Mouse (Mus musculus): Measurements from ENCODE around the gene Gm1123.

Gene Gm1123

DNA sequence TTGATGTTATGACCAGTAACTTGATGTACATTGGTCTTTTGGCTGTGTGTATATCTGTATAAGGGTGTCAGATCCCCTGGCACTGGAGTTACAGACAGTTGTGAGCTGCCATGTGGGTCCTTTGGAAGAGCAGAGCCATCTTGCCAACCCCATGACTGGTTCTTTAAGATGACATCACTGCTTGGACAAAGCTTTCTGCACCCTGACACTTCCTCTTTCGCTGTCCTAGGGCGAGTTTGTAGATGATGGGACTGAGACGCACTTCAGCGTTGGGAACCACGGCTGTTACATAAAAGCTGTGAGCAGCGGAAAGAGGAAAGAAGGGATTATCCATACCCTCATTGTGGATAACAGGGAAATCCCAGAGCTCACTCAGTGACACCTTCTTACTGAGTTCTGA lies 34.2 kb downstream of the Gm1123 start:
- DNase-seq (ENCODE audit: low spot score in 2 of 2), result no peak

DNA sequence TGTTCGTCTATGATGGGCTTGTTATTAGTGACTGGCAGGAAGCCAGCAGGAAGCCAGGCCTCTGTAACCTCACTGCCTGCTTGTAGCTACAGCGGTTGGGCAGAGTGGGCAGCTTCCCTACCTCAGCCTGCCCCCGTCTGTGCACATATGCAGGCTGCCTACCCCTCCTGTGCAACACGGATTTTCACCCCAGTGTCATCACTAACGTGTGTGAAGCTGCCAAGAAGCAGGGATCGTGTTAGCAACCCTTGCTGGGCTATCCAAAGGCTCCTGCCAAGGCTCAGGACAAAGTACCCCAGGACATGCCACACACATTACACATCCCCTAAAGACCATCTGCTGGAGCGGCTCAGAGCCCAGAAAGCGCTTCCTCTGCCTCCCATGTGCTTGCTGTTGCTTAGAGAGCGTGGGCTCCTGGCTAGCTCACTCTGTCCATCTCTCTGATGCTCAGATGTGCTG lies 35.6 kb downstream of the Gm1123 start:
- DNase-seq (ENCODE audit: low spot score in 2 of 2), result peak; percentile 42 to 47

DNA sequence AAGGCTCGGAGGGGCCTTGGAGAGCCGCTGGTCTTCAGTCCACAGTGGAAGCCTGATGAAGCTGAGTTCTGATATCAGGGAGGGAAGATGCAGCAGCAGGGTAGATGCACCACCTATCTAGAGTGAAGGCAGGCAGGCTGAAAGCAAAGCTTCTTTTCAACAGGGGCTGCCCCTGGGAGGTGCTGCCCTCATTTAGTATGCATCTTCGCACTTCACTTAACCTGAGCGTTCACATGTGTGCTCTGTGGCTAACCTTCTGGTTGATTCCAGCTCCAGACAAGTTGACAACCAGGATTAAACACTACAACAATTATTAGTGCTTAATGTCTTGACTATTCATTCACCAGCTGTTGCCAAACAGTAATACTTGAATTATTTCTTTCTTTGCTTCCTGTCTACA lies 41.4 kb downstream of the Gm1123 start:
- no peak for DNase-seq (ENCODE audit: low spot score in 2 of 2)

DNA sequence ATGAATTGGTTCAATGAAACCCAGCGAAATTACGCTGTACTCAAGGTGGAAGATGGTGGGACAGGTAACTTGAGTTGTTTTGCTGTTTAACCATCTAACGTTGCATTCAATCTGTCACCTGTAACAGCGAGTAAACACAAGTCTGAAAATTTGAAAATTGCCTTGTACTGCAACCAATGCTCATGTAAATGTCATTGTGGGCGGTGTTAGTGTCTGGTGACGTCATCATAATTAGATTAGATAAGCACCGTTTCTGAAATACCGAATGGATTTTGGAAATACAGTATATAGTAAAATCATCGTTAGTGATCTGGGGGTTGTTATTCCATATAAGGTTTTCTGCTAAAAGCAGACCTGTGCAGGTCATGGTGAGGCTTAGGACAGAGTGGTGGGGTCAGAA lies 48.4 kb downstream of the Gm1123 start:
- no peak for DNase-seq (ENCODE audit: low spot score in 2 of 2)

DNA sequence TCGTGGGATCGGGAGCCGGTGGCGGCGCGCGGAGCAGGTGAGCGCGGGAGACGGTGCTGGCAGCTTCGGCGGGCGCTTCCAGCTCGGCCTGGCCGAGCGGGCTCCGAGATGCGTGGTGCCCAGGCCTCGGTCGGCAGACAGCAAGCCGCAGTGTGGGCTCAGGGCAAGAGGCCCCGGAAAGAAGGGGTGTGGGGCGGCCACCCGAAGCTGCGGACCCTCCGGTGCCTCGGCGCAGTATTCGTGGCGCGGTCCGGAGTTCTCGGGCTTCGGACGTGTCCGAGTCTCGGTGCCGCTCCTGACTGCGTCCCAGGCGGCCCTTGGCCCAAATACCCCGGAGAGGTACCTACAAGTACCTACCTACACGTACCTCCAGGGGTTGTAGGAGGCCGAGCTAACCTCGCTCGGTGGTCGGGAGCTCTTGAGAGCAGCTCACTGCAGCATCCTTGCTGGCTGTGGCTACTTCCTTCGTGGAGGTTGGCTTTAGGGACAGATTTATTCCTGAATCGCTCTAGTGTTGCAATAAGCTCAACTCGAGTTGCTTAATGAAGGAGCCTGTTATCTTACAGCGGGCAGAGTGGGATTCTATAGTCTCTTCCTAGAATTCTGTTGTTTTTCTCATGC lies 48.9 kb downstream of the Gm1123 start:
- no peak for DNase-seq (ENCODE audit: low spot score in 2 of 2)

DNA sequence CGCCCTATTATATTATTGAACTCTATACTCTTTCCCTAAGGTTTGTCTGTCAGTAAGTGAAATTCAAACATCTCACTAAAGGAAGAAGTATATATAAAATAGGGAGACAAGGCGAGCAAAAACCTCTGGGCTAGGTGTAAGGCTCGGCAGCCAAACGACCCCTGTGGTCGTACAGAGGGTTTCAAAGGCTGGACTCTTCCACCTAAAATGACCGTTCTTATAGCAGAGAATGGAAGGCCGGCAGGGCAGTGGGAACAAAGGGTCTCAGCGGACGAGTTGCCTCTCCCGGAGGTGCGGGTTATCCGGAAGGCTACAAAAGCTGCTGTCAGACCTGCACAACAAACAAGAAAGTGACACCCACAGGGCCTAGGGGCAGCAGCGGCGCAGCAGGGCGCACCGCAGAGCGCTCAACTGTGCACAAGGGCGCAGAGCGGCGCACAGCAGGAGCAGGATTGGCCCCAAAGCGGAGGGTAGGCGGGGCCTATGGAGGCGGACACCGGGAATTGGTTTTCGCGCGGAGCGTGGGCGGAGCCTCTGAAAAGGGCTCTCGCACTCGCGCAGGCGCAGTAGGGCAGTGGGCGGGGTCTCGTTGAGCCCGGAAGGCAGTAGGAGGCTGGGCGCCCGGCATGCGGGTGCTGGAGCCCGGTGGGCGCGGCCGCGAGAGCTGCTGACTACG lies 49.6 kb downstream of the Gm1123 start, which contains the start of gene Faim:
TSS of gene Faim (plus strand) at position 574 of the 676 bp plus-strand sequence.
- peak; percentile 100 for DNase-seq (ENCODE audit: low spot score in 2 of 2)

DNA sequence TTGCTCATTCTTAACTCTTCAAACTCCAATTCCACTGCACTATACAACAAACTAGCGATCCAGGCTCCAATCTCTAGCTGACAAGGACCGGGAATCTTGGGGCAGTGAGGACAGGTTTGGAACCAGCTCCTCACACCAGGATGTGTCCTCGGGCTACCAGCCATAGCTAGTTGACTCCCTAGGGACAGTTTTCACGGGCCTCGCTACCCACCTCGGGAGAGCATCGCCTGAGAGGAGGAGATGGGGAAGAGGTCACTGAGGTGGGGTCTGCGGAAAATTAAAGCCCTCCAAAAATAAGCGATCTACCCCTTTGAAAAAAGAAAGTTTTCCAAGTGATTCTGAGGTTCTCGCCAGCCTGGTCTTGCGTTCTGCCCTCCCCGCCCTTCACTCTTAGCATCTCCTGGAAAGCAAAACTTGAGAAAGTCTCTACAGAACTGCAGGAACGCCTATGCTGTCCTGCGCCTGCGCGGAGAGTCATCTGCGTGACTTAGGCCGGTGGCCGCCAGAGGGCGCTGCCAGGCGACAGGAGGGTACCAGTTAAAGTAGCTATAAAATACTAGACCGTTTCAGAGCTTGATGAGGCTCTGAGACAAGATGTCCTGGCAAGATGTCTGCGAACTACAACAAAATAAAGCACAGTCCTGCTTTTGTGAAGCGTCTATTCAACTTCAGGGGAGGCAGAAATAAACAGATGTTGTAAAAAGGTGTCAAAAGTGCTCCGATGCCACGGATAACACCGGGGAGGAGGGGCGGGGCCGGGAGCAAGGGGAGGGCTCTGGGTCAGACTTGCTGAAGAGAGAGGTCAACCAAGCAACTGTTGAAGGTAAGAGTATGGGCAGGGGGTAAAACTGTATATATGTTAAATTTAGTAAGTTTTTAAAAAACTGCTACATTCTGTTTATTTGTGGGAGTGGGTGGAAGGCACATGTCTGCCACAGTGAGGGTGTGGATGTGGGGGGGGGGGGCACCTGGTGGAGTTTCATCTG lies 55.8 kb downstream of the Gm1123 start:
- peak; percentile 81 to 87 for DNase-seq (ENCODE audit: low spot score in 2 of 2)

DNA sequence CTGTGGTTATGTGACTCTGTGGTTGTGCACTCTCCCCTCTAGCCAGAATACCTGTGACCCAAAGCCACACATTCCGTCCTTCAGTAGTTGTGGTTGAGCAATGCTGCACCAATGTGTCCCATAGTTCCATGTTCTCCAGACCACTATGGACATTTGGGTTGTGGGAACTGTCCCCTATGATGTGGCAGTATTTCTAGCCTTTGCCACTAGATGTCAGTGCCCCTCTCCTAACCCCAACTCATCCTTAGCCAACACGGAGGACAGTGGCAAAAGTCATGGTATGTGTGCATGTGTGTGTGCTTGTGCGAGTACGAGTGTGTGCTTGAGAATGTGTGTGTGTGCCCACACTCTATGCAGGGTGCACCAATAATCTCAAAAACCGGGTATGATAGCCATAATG lies 59.0 kb downstream of the Gm1123 start:
- no peak for DNase-seq (ENCODE audit: low spot score in 2 of 2)

DNA sequence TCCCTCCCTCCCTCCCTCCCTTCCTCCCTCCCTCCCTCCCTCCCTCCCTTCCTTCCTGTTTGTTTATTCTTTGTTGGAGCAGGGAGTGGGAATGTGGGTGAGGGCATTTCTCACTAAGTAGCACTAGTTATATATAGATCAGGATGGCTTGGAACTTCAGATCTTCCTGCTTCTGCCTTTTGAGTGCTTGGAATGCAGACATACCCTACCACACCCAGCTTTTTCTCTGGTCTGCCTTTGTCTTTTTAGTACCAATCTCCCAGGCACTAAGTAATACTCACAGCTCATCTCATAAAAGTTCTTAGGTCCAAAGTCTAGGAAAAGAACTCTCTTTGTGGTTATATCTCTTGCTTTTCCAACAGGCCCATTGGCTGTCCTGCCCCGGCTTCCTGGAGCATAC lies 59.4 kb downstream of the Gm1123 start:
- DNase-seq (ENCODE audit: low spot score in 2 of 2), result no peak

DNA sequence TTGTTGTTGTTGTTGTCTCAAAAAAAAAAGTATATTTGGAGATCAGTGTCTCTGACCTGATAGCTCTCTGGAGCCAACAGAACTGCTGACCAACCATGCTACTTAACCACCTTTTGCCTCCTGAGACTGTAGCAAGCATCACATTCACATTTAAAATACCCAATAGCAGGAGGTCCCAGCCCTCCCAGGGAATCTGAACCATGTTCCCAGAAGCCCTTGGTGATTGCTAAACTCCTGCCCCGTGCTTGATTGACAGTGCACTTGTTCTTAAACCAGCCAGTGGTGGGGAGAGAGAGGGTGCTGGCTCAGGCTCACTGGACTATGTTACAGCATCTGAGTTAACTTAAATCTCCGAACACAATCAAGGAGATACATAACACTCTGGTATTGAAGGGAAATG lies 60.6 kb downstream of the Gm1123 start:
- no peak for DNase-seq (ENCODE audit: low spot score in 2 of 2)

DNA sequence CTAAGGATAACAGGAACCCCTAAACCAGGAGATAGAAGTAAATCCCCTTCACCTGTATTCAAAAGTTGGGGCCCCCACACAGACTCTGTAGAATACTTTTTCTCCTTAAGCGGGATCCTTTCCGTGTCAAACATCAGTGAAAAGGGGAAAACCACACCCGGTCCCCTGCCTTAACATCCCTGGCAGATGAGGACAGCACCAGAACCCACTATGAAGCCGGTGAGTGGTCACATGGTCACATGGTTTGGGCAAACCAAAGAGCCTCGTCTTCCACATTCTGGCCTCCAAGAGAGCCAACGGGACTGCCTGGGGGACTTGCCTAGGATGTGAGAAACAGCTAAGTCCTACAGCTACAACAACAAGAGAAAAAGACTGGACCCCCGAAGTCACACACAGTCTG lies 62.0 kb downstream of the Gm1123 start:
- no peak for DNase-seq (ENCODE audit: low spot score in 2 of 2)

DNA sequence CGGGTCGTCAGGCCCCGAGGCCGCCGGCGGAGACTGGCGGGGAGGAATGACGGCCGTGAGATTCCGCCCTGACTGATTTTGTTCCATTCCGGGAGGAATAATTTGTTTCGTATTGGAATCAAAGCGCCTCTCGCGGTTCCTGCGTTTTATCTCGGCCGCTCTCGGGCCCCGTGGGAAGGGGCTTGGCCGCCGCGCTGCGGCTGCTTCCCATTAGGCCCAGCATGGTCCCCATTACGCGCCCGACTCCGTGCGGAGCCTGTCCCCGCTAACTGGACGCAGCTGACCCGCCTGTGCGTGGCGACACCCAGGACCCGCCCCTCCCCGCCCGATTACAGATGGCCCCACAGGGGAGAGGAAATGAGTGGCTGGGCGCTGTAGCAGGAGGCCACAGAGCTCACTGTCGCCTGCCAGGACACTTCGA lies 62.4 kb downstream of the Gm1123 start:
- no peak for DNase-seq (ENCODE audit: low spot score in 2 of 2)

DNA sequence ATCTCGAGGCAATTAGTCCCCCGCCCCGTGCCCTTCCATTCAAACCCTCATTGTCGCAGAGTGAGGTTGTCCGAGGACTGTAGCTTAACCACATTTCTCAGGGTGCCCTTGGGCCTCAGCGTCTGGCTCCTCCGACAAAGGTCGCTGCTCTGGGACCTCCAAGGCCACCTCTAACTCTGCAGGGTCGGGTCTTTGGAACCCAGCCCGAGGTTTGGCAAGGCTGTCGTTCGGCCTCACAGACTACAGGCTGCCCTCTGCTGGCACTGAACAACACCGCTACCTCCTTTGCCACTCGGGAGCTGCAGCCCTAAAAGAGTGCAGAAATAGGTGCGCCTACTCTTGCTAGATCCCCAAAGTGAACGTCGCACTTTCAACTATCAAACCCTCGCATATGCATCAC lies 70.4 kb downstream of the Gm1123 start:
- no peak for DNase-seq (ENCODE audit: low spot score in 2 of 2)

DNA sequence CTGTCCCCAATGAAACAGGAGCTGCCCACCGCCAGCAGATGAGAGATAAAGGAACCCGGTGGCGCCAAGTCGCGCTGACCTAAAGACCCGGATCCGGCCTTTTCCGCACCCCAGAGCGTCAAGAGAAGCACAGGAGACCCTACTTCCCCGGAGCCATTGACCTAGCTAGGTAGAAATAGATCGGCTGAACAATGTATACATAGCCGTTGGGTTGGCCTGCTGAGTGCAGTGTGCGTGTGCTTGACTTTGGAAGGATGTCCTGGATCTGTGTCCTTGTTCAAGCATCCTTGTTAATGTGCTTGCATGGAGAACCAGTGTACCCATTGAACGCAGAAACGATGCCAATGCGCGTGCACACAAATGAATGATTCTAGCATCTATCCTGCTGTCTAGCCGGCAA lies 71.9 kb downstream of the Gm1123 start:
- DNase-seq (ENCODE audit: low spot score in 2 of 2), result no peak

DNA sequence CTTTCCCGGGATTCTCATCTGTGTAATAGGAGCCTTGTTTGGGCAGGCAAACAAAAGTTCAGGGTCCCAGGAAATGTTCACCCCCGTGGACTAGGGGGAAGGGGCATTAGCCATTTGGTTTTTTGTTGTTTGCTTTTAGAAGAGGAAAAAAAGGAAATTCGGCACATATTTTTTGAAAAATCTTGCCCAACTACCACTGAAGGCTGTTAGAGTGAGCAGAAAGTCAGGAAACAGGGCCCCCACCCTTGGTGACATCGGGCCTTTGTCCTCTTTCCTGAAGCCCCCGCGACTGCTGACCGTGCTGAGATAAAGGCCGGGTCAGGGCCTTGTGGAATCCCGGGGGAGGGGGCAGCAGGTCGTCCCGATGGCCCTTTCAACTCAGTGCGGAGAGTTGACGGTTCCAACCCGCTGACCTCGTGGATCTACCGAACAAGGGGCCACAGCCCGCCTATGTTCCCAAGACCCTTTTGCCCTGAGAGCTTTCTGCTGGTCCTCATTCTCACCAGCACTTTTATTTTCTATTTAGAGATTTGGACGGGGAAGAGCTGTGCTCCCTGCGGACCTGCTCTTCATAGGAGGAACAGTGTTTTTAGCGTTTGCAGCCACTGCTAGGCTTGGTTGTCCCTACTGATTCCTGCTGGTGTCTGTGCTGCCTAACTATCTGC lies 72.9 kb downstream of the Gm1123 start:
- no peak for DNase-seq (ENCODE audit: low spot score in 2 of 2)

DNA sequence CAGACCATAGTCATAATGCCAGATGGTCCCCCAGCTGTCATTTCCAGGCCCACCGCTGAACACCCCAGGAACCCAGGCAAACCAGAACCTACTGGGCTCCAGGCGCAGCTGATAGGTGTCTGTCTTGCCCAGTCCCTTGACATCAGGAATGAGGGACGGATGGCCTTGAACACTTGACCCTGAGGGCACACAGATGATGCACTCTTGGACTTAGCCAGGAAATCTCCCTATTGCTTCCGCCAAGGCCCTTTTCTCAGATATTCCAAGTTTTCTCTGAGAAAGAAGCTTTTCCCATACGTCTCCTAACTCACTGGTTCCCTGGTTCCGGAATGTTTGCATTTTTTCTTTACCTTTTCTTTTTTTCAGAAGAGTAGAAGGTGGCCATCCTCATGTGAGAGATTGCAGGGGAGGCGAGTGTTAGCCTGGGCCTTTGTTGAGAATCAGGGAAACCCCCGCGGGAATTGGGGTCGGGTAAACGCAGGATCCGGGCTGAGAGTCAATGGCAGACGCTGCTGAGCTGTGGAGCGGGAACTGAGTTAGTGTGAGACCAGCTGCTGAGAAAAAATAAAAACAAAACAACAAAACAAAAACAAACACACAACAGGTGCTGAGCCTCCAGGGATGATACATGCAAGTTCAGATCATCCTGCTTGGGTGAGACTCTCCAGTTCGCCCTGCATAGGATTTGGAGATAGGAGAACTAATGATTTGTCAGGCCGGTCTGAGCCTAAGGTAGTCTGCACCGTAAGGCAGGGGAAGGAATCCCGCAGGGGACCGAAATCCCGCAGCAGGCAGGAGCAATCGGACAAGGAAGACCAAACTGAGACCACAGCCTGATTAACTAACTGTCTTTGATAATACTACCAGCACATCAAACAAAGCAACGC lies 73.7 kb downstream of the Gm1123 start:
- no peak for DNase-seq (ENCODE audit: low spot score in 2 of 2)

DNA sequence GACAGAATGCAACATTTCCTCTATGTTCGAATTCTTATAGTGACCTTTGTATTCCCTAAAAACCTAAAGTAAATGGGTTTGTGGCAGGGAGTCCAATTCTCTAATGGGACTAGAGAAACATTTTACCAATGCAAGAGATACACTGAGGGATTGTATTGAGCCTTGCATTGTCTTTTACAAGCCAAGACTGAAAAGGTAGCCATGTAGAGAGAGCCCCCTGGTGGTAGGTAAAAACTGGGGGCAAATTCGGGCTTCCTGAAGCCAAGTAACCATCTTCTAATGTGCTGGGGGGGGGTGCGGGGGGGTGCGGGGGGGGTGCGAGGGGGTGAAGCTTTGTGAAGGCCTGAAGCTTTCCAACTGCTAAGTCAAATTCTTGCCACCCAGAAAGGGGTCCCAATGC lies 75.2 kb downstream of the Gm1123 start:
- DNase-seq (ENCODE audit: low spot score in 2 of 2), result no peak

DNA sequence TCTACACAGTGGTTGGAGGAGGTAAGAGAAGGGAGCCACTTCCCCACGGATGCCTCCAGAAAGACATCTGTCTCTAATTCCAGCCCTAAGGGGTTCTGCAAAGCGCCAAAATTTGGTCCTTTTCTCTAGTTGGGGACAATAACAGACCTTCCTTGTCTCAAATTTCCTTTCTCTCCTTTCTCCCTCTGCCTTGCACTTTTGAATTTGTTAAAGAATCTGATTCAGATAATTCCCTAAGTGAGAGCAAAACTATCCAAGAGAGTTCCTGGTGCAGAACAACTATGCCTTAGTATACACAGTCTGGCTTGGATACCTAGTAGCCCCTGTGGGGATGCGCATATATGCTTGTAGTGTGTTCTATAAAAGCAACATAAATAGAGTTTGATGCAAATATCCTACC lies 75.7 kb downstream of the Gm1123 start:
- DNase-seq (ENCODE audit: low spot score in 2 of 2), result no peak

DNA sequence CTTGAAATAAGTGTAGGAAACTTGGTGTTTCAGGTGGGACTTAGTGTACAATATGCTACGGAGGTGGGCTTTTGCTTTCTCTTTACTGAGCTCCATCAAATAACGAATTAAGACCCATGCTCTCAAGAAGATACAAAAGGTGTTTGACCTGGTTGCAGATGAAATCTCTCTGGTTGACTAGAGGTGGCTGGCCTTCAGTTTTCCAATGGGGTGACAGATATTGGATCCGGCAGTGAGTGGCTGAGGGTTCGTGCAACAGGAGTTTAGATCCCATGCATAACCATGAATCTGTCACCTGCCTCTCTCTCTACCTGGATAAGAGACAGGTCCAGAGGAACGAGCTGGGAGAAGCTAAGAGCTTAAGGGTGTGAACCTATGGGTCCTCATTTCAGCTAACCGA lies 76.9 kb downstream of the Gm1123 start:
- no peak for DNase-seq (ENCODE audit: low spot score in 2 of 2)

DNA sequence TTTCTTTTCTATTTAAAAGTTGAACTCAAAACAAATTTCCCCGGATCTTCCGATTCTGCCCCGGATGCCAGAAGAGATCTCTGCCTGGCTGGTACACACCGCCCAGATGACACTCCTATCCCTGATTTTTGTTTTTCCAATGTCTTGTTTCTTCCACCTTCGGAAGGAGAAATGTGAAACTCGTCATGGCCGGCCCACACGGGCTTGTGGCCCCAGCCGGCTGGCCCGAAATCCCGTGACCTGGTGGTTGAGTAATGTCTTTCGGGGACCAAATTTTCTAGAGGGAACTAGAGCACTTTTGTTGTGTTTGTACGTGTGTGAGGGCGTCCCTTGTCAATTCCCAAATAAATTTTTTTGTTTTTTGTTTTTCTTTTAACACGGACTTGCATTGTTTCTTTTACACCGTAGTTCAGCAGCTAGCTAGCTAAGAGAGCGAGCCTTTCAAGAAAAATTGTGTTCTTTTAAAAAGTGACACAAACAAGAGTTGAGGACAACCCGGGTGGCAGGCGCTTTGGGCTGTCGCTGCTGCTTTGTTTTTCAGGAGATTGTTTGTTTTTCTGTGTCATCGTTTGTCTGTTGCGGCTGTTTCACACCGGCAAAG lies 77.7 kb downstream of the Gm1123 start:
- DNase-seq (ENCODE audit: low spot score in 2 of 2), result no peak

Data from frontal cortex, postnatal 36 days (tissue).